Mouse (Mus musculus) intestine, embryonic 16.5 days (tissue): ENCODE measurements around the gene Fars2. TPM values are rescaled to one million over a fixed set of nuclear protein-coding genes. Genes with fewer than 3 reads are reported as not detected.
"Not testable (repeated sequence)": the region's sequence is repeated elsewhere in the genome, so short reads cannot be mapped to it uniquely, and the experiment has no call there.

ENCODE experiments used
- ATAC-seq: fragments of 200-750 bp; cut with Nextera tagmentation; 2 replicates; pipeline ENCODE4 v1.8.0; 2017; ENCODE audit warnings: moderate TSS enrichment, moderate library complexity
- H3K27ac ChIP-seq: fragments of 300-500 bp; sonication (generic); 2 replicates; pipeline ENCODE4 v1.5.1; 2014; ENCODE audit warnings: mild to moderate bottlenecking, low read length
- H3K27me3 ChIP-seq: fragments of 300-500 bp; sonication (generic); replicated peaks from 2 replicates; pipeline ENCODE4 v1.6.1; 2014; ENCODE audit warnings: low read length, control low read depth, mixed read lengths; ENCODE audit not compliant: control insufficient read depth, insufficient read depth
- H3K36me3 ChIP-seq: fragments of 300-500 bp; sonication (generic); 2 replicates; pipeline ENCODE4 v1.6.1; 2014; ENCODE audit warnings: low read length, control low read depth; ENCODE audit not compliant: control insufficient read depth, insufficient read depth
- H3K4me1 ChIP-seq: fragments of 300-500 bp; sonication (generic); 2 replicates; pipeline ENCODE4 v1.6.1; 2014; ENCODE audit warnings: low read length, control low read depth, mixed read lengths; ENCODE audit not compliant: control insufficient read depth, insufficient read depth
- H3K4me2 ChIP-seq: fragments of 300-500 bp; sonication (generic); 2 replicates; pipeline ENCODE4 v1.6.1; 2014; ENCODE audit warnings: low read depth, low read length, control low read depth
- H3K4me3 ChIP-seq: fragments of 300-500 bp; sonication (generic); 2 replicates; pipeline ENCODE4 v1.5.1; 2014; ENCODE audit warnings: mild to moderate bottlenecking, low read length
- H3K9ac ChIP-seq: fragments of 300-500 bp; sonication (generic); 2 replicates; pipeline ENCODE4 v1.6.1; 2014; ENCODE audit warnings: low read depth, low read length
- H3K9me3 ChIP-seq: fragments of 300-500 bp; sonication (generic); 2 replicates; pipeline ENCODE4 v1.6.1; 2016; ENCODE audit warnings: low read length, control low read depth; ENCODE audit not compliant: control insufficient read depth
- WGBS: fragments of 180-500 bp; shearing (Covaris S2); extraction: QIAGEN DNeasy Blood & Tissue Kit; methylation state at CpG from one replicate; pipeline ENCODE4 v1.1.7; 2014; 5-methylcytosine and 5-hydroxymethylcytosine counted together
- polyA plus RNA-seq: library from polyadenylated mRNA; unstranded; fragments of >200 nt; fragmentation: Nextera tagmentation; extraction: Ambion mirVana; gene quantifications from 2 replicates; pipeline ENCODE4 v1.2.1, GENCODE M21; 2015

The Fars2 gene
- polyA plus RNA-seq, 1 experiment from 2014 or later, result 48.2 TPM

GRCm38 (mm10) chr13:36466076-36466475, 348.9 kb downstream of the Fars2 start:
- not testable (repeated sequence) for H3K4me3 ChIP-seq, H3K9ac ChIP-seq, H3K36me3 ChIP-seq, H3K4me1 ChIP-seq, H3K27ac ChIP-seq, H3K4me2 ChIP-seq, ATAC-seq, H3K27me3 ChIP-seq, H3K9me3 ChIP-seq
- whole genome bisulfite sequencing, result 79% methylated on average over 3 of the region's 3 CpGs

- Histone ChIP-seq H3K4me2 (no peak overlapping the region), H3K4me1 (no peaks in the 10 kb centered on the region; the same call in 1 of the 2 replicates), H3K27ac (no peak overlapping the region), H3K9ac (no peak overlapping the region), H3K36me3 (no peaks in the 10 kb centered on the region), H3K27me3 (no peaks in the 10 kb centered on the region), H3K4me3 (no peak overlapping the region), H3K9me3 (no peaks in the 10 kb centered on the region)
- 91% methylated on average over 5 of the region's 5 CpGs for WGBS
- ATAC-seq, result no peak
Measured at GRCm38 (mm10) chr13:36466515-36466921, 349.3 kb downstream of the Fars2 start.

- no peak for ATAC-seq
- 66% methylated on average over 2 of the region's 2 CpGs for WGBS
Measured at GRCm38 (mm10) chr13:36467849-36468248, 350.6 kb downstream of the Fars2 start.

GRCm38 (mm10) chr13:36468963-36469362, 351.8 kb downstream of the Fars2 start:
- Histone ChIP-seq H3K9ac (no peak overlapping the region), H3K4me1 (no peaks in the 10 kb centered on the region; the same call in 1 of the 2 replicates), H3K27ac (no peak overlapping the region), H3K27me3 (no peaks in the 10 kb centered on the region), H3K36me3 (no peaks in the 10 kb centered on the region), H3K9me3 (no peaks in the 10 kb centered on the region), H3K4me3 (no peak overlapping the region), H3K4me2 (no peak overlapping the region)
- no peak for ATAC-seq
- WGBS, result 70% methylated on average over 2 of the region's 2 CpGs

More at GRCm38 (mm10) chr13:36467849-36468248, 350.6 kb downstream of the Fars2 start:
- H3K4me1 ChIP-seq, result no peaks in the 10 kb centered on the region; the same call in 1 of the 2 replicates
- H3K27ac ChIP-seq, result no peak overlapping the region
- no peaks in the 10 kb centered on the region for H3K27me3 ChIP-seq
- H3K4me3 ChIP-seq, result no peak overlapping the region
- no peak overlapping the region for H3K9ac ChIP-seq
- no peaks in the 10 kb centered on the region for H3K36me3 ChIP-seq
- H3K9me3 ChIP-seq, result no peaks in the 10 kb centered on the region
- no peak overlapping the region for H3K4me2 ChIP-seq

GRCm38 (mm10) chr13:36469412-36470125, 352.4 kb downstream of the Fars2 start:
- no peak overlapping the region for H3K9ac ChIP-seq
- no peaks in the 10 kb centered on the region; the same call in 1 of the 2 replicates for H3K4me1 ChIP-seq
- no peak overlapping the region for H3K4me3 ChIP-seq
- no peaks in the 10 kb centered on the region for H3K27me3 ChIP-seq
- whole genome bisulfite sequencing, result 80% methylated on average over 2 of the region's 2 CpGs
- H3K9me3 ChIP-seq, result no peaks in the 10 kb centered on the region
- H3K27ac ChIP-seq, result no peak overlapping the region
- ATAC-seq, result no peak
- no peak overlapping the region for H3K4me2 ChIP-seq
- H3K36me3 ChIP-seq, result no peaks in the 10 kb centered on the region

GRCm38 (mm10) chr13:36477648-36478047, 360.4 kb downstream of the Fars2 start:
- 53% methylated on average over 5 of the region's 5 CpGs for WGBS

GRCm38 (mm10) chr13:36478243-36478642, 361.0 kb downstream of the Fars2 start:
- no peak overlapping the region for H3K27ac ChIP-seq
- H3K4me1 ChIP-seq, result no peaks in the 10 kb centered on the region
- H3K9me3 ChIP-seq, result no peaks in the 10 kb centered on the region
- no peak for ATAC-seq
- no peaks in the 10 kb centered on the region for H3K36me3 ChIP-seq
- no peak overlapping the region for H3K4me2 ChIP-seq
- WGBS, result 80% methylated on average over 3 of the region's 3 CpGs
- no peaks in the 10 kb centered on the region for H3K27me3 ChIP-seq
- H3K4me3 ChIP-seq, result no peak overlapping the region
- no peak overlapping the region for H3K9ac ChIP-seq

More at GRCm38 (mm10) chr13:36477648-36478047, 360.4 kb downstream of the Fars2 start:
- no peak overlapping the region for H3K4me3 ChIP-seq
- no peak overlapping the region for H3K27ac ChIP-seq
- no peaks in the 10 kb centered on the region for H3K9me3 ChIP-seq
- no peak overlapping the region for H3K4me2 ChIP-seq
- H3K9ac ChIP-seq, result no peak overlapping the region
- H3K36me3 ChIP-seq, result no peaks in the 10 kb centered on the region
- H3K4me1 ChIP-seq, result no peaks in the 10 kb centered on the region
- no peaks in the 10 kb centered on the region for H3K27me3 ChIP-seq
- no peak for ATAC-seq

- no peak for ATAC-seq
- Histone ChIP-seq H3K4me3 (no peak overlapping the region), H3K27ac (no peak overlapping the region), H3K9ac (no peak overlapping the region), H3K9me3 (no peaks in the 10 kb centered on the region), H3K36me3 (no peaks in the 10 kb centered on the region), H3K4me1 (no peaks in the 10 kb centered on the region), H3K4me2 (no peak overlapping the region), H3K27me3 (no peaks in the 10 kb centered on the region)
- 84% methylated on average over 2 of the region's 2 CpGs for WGBS
Measured at GRCm38 (mm10) chr13:36480101-36480500, 362.9 kb downstream of the Fars2 start.

GRCm38 (mm10) chr13:36484391-36484790, 367.2 kb downstream of the Fars2 start:
- no peak for ATAC-seq
- Histone ChIP-seq H3K4me3 (no peak overlapping the region), H3K4me2 (no peak overlapping the region), H3K9me3 (no peaks in the 10 kb centered on the region), H3K27ac (no peak overlapping the region), H3K4me1 (no peaks in the 10 kb centered on the region), H3K27me3 (no peaks in the 10 kb centered on the region), H3K36me3 (no peaks in the 10 kb centered on the region), H3K9ac (no peak overlapping the region)
- WGBS, result 97% methylated on average over 2 of the region's 2 CpGs

GRCm38 (mm10) chr13:36486756-36487155, 369.5 kb downstream of the Fars2 start:
- Histone ChIP-seq H3K27me3 (no peaks in the 10 kb centered on the region), H3K27ac (no peak overlapping the region), H3K4me3 (no peak overlapping the region), H3K4me2 (no peak overlapping the region), H3K36me3 (no peaks in the 10 kb centered on the region), H3K9ac (no peak overlapping the region), H3K4me1 (no peaks in the 10 kb centered on the region), H3K9me3 (no peaks in the 10 kb centered on the region)
- 92% methylated on average over 11 of the region's 11 CpGs for WGBS
- no peak for ATAC-seq
